Mouse (Mus musculus) hindbrain, embryonic 11.5 days (tissue): Measurements from ENCODE around the gene Aff3. TPM values are rescaled to one million over a fixed set of nuclear protein-coding genes. Genes with fewer than 3 reads are reported as not detected.

Source experiments
- ATAC-seq: fragments of 200-750 bp; cut with Nextera tagmentation; 2 replicates; pipeline ENCODE4 v1.8.0; 2017; ENCODE audit warnings: mild to moderate bottlenecking, moderate TSS enrichment, moderate library complexity; ENCODE audit not compliant: low FRiP score
- DNase-seq: peaks from one replicate; pipeline ENCODE4 v3.0.0-alpha.2; 2015; ENCODE audit warnings: low spot score
- H3K27ac ChIP-seq: fragments of 300-500 bp; sonication (generic); 2 replicates; pipeline ENCODE4 v1.5.1; 2014; ENCODE audit warnings: mild to moderate bottlenecking, low read depth, low read length
- H3K27me3 ChIP-seq: fragments of 300-500 bp; sonication (generic); 2 replicates; pipeline ENCODE4 v1.6.1; 2014; ENCODE audit warnings: mild to moderate bottlenecking, low read length, moderate library complexity, mixed read lengths; ENCODE audit not compliant: control insufficient read depth, insufficient read depth
- H3K36me3 ChIP-seq: fragments of 300-500 bp; sonication (generic); 2 replicates; pipeline ENCODE4 v1.6.1; 2014; ENCODE audit warnings: mild to moderate bottlenecking, low read length, moderate library complexity, mixed read lengths; ENCODE audit not compliant: control insufficient read depth, insufficient read depth
- H3K4me1 ChIP-seq: fragments of 300-500 bp; sonication (generic); replicated peaks from 2 replicates; pipeline ENCODE4 v1.6.1; 2014; ENCODE audit warnings: low read length, mixed read lengths; ENCODE audit not compliant: control insufficient read depth, insufficient read depth
- H3K4me2 ChIP-seq: fragments of 300-500 bp; sonication (generic); replicated peaks from 2 replicates; pipeline ENCODE4 v1.6.1; 2014; ENCODE audit warnings: mild to moderate bottlenecking, low read depth, low read length
- H3K4me3 ChIP-seq: fragments of 300-500 bp; sonication (generic); 2 replicates; pipeline ENCODE4 v1.5.1; 2014; ENCODE audit warnings: low read depth, low read length
- H3K9ac ChIP-seq: fragments of 300-500 bp; sonication (generic); 2 replicates; pipeline ENCODE4 v1.6.1; 2014; ENCODE audit warnings: low read depth, low read length
- H3K9me3 ChIP-seq: fragments of 300-500 bp; sonication (generic); 2 replicates; pipeline ENCODE4 v1.6.1; 2016; ENCODE audit warnings: low read length; ENCODE audit not compliant: control insufficient read depth
- WGBS: fragments of 180-500 bp; shearing (Covaris S2); extraction: QIAGEN DNeasy Blood & Tissue Kit; methylation state at CpG from one replicate; pipeline ENCODE4 v1.1.7; 2014; 5-methylcytosine and 5-hydroxymethylcytosine counted together
- polyA plus RNA-seq: library from polyadenylated mRNA; unstranded; fragments of >200 nt; fragmentation: Nextera tagmentation; extraction: Ambion mirVana; gene quantifications from 2 replicates; pipeline ENCODE4 v1.2.1, GENCODE M21; 2014

The Aff3 gene
- polyA plus RNA-seq, 1 experiment from 2014 or later = 19.7 TPM

DNA sequence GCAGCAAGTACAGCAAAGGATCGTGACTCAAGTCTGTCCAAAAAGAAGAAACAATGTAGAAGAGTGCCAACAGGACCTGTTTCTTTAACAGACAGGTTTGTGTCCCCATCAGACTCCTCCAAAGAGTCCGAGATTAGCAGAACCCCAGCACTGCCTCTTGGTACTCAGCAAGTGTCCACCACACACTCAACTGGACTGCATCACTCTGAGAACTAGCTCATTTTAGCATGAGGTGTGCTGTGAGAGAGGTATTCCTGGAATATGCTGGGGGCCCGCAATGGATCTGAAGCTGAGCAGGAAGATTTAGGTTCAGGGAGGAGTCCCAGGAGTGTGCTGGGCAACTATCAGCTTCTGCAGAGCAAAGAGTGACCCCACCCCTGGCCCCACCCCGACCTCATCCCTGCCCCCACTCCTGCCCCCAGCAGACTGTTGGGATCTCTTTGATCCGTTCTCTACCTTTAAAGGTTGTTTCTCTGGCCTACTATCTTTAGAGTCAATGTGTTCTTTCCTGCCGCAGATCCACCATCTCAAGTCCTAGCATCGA lies 157.0 kb downstream of the Aff3 start:
- DNase-seq (no peak), ATAC-seq (no peak)
- peaks cover 3% of the 10 kb centered on the region for H3K4me1 ChIP-seq
- no peak overlapping the region for H3K9ac ChIP-seq
- 87% methylated on average over 7 of the region's 7 CpGs for WGBS
- no peaks in the 10 kb centered on the region for H3K27me3 ChIP-seq
- H3K4me2 ChIP-seq = no peak overlapping the region
- no peak overlapping the region for H3K27ac ChIP-seq
- no peaks in the 10 kb centered on the region for H3K36me3 ChIP-seq
- no peak overlapping the region for H3K4me3 ChIP-seq
- no peaks in the 10 kb centered on the region for H3K9me3 ChIP-seq

- DNase-seq (no peak), ATAC-seq (no peak)
These were observed 158.4 kb downstream of the Aff3 start for GRCm38 (mm10) chr1:38506396-38506795.

GRCm38 (mm10) chr1:38503431-38504089 lies 161.2 kb downstream of the Aff3 start:
- Histone ChIP-seq H3K4me3 (no peak overlapping the region), H3K9ac (no peak overlapping the region), H3K4me1 (no peaks in the 10 kb centered on the region), H3K9me3 (no peaks in the 10 kb centered on the region), H3K4me2 (no peak overlapping the region), H3K27ac (no peak overlapping the region), H3K27me3 (no peaks in the 10 kb centered on the region), H3K36me3 (no peaks in the 10 kb centered on the region)
- ATAC-seq (no peak), DNase-seq (no peak)
- whole genome bisulfite sequencing = 83% methylated on average over 13 of the region's 13 CpGs

More at GRCm38 (mm10) chr1:38506396-38506795, 158.4 kb downstream of the Aff3 start:
- no peaks in the 10 kb centered on the region for H3K36me3 ChIP-seq
- no peak overlapping the region for H3K4me3 ChIP-seq
- no peak overlapping the region for H3K9ac ChIP-seq
- no peak overlapping the region for H3K4me2 ChIP-seq
- H3K9me3 ChIP-seq = no peaks in the 10 kb centered on the region
- 95% methylated on average over 3 of the region's 3 CpGs for WGBS
- no peaks in the 10 kb centered on the region; the same call in 1 of the 2 replicates for H3K4me1 ChIP-seq
- H3K27me3 ChIP-seq = no peaks in the 10 kb centered on the region
- H3K27ac ChIP-seq = no peak overlapping the region

DNA sequence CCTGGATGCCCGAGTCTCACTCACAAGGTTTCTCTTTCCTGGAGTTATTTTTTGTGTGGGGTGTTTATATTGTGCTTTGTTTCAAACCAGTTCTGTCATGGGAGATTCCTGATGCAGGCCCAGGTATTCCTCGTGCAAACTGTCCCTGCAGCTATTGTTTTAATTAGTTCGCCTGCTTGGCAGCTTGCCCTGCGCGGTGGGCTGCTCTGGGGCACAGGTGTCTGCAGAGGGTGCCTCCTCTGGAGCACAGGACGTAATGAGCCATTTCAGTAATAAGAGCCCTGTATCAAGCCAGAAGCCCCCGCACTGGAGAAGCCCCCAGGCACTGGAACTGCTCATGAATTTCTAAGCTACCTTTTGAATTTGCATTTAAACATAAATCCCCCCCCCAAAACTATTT lies 162.0 kb downstream of the Aff3 start:
- Histone ChIP-seq H3K4me1 (no peaks in the 10 kb centered on the region), H3K27ac (no peak overlapping the region), H3K9ac (no peak overlapping the region), H3K9me3 (no peaks in the 10 kb centered on the region), H3K4me3 (no peak overlapping the region), H3K36me3 (no peaks in the 10 kb centered on the region), H3K27me3 (no peaks in the 10 kb centered on the region), H3K4me2 (no peak overlapping the region)
- WGBS = 62% methylated on average over 7 of the region's 7 CpGs
- no peak for DNase-seq
- ATAC-seq = no peak

GRCm38 (mm10) chr1:38501231-38501630 lies 163.5 kb downstream of the Aff3 start:
- H3K36me3 ChIP-seq = no peaks in the 10 kb centered on the region
- H3K4me1 ChIP-seq = no peaks in the 10 kb centered on the region
- no peak overlapping the region for H3K9ac ChIP-seq
- DNase-seq = no peak
- no peak for ATAC-seq
- no peak overlapping the region for H3K4me3 ChIP-seq
- H3K4me2 ChIP-seq = no peak overlapping the region
- H3K9me3 ChIP-seq = no peaks in the 10 kb centered on the region
- H3K27ac ChIP-seq = no peak overlapping the region
- no peaks in the 10 kb centered on the region for H3K27me3 ChIP-seq
- WGBS = 87% methylated on average over 7 of the region's 7 CpGs

- ATAC-seq (no peak), DNase-seq (no peak)
- Histone ChIP-seq H3K9ac (no peak overlapping the region), H3K36me3 (no peaks in the 10 kb centered on the region), H3K27ac (no peak overlapping the region), H3K9me3 (no peaks in the 10 kb centered on the region), H3K4me2 (no peak overlapping the region), H3K4me1 (no peaks in the 10 kb centered on the region), H3K4me3 (no peak overlapping the region), H3K27me3 (no peaks in the 10 kb centered on the region)
- 83% methylated on average over 6 of the region's 6 CpGs for WGBS
These were observed 165.3 kb downstream of the Aff3 start for GRCm38 (mm10) chr1:38499500-38499899.

GRCm38 (mm10) chr1:38497576-38497975 lies 167.2 kb downstream of the Aff3 start:
- Histone ChIP-seq H3K4me2 (no peak overlapping the region), H3K27me3 (no peaks in the 10 kb centered on the region), H3K27ac (no peak overlapping the region), H3K9me3 (no peaks in the 10 kb centered on the region), H3K9ac (no peak overlapping the region), H3K4me1 (no peaks in the 10 kb centered on the region), H3K36me3 (no peaks in the 10 kb centered on the region), H3K4me3 (no peak overlapping the region)
- WGBS = 22% methylated on average over 6 of the region's 6 CpGs
- DNase-seq (no peak), ATAC-seq (no peak)

DNA sequence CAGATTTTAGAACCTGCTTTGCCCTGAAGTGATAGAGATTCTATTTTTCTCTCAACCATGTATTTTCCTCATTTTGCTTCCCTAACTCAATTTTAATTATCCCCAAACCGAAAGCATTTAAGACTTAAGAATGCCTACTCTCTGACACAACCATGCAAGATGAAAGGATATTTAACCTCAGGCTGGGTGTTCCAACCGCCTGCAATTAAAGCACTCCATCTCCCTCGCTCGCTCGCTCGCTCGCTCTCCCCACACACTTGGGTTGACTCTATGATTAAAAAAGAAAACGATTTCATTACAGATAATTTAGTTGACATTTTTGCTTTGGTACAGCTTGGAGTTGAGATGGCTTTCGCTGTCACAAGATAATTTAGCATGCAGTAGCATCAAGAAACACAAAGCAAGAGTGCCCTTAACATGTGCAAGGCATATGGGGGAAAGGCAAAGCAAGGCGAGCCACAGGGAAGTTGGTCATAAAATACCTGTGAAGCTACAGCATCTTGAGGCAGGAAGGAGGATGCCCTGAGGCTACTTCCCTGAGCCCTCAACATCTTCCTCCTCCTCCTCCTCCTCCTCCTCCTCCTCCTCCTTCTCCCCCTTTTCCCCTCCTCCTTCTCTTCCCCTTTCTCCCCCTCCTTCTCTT lies 167.7 kb downstream of the Aff3 start:
- no peak overlapping the region for H3K4me2 ChIP-seq
- no peak overlapping the region for H3K9ac ChIP-seq
- H3K27me3 ChIP-seq = no peaks in the 10 kb centered on the region
- ATAC-seq (no peak), DNase-seq (no peak)
- no peak overlapping the region for H3K27ac ChIP-seq
- 87% methylated on average over 10 of the region's 10 CpGs for WGBS
- no peaks in the 10 kb centered on the region for H3K4me1 ChIP-seq
- no peaks in the 10 kb centered on the region for H3K36me3 ChIP-seq
- H3K4me3 ChIP-seq = no peak overlapping the region
- no peaks in the 10 kb centered on the region for H3K9me3 ChIP-seq

DNA sequence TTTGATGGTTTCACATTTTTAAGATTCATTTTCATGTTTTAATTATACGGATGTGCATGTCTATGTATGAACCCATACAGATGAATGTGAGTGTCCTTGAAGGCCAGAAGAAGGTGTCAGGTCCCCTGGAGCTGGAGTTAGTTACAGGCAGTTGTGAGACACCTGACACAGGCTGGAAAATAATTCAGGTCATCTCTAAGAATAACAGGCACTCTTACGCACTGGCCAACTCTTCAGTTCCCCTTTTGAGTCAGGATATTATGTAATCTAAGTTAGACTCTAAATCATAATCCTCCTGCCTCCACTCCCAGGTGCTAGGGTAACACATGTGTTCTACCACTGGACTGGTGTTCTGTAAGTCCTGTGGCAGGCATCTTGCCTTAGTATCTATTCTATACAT lies 169.5 kb downstream of the Aff3 start:
- H3K4me3 ChIP-seq = no peak overlapping the region
- WGBS = 91% methylated on average over 2 of the region's 2 CpGs
- no peaks in the 10 kb centered on the region for H3K4me1 ChIP-seq
- no peak overlapping the region for H3K9ac ChIP-seq
- ATAC-seq = no peak
- no peaks in the 10 kb centered on the region for H3K36me3 ChIP-seq
- no peaks in the 10 kb centered on the region for H3K9me3 ChIP-seq
- no peak overlapping the region for H3K27ac ChIP-seq
- H3K4me2 ChIP-seq = no peak overlapping the region
- no peak for DNase-seq
- H3K27me3 ChIP-seq = no peaks in the 10 kb centered on the region
